ENCODE assay signal across 11 mouse cellular contexts in genomic region chr17:35514756-35515155, GRCm38 (mm10). TPM values are rescaled to one million over a fixed set of nuclear protein-coding genes. Genes with fewer than 3 reads are reported as not detected.
DNase-seq lines count a peak whose midpoint lies in the region; ATAC-seq lines count a peak whose summit lies in the region.
"Had no signal": no experiment of that assay in that cellular context is flagged by ENCODE, and none has a peak within 500 bp of the region (broad histone marks: within the 10 kb centered on the region; RNA-seq: fewer than 3 reads in every experiment).

No protein-coding gene starts in this region.

- intact Hi-C loops in gastrocnemius, postnatal 14 days (cut with DNase I; ENCODE audit: low total_unique reads) = no loop called here

- no peak for ATAC-seq in erythroblast, adult 5-6 weeks (replicated peaks; ENCODE audit: low FRiP score, poor library complexity, severe bottlenecking)
- ATAC-seq in midbrain, embryonic 11.5 days (ENCODE audit: low FRiP score) = no peak
- no peak for ATAC-seq in midbrain, embryonic 16.5 days
- ATAC-seq in limb, embryonic 15.5 days (ENCODE audit: insufficient number of reproducible peaks, low FRiP score, low TSS enrichment, low read depth) = no peak

- H3K27me3 ChIP-seq in erythroblast, embryonic 14.5 days (ENCODE audit: control insufficient read depth) = peaks cover 1% of the 10 kb centered on the region
- H3K27me3 ChIP-seq in midbrain, embryonic 11.5 days (ENCODE audit: control insufficient read depth, insufficient read depth, low read length) = no peaks in the 10 kb centered on the region
- H3K27me3 ChIP-seq in midbrain, embryonic 16.5 days (ENCODE audit: control insufficient read depth, insufficient read depth, low read depth, low read length) = no peaks in the 10 kb centered on the region
- H3K27me3 ChIP-seq in limb, embryonic 15.5 days = no peaks in the 10 kb centered on the region

- H3K27ac ChIP-seq in midbrain, embryonic 11.5 days (ENCODE audit: low read depth, low read length) = no peak overlapping the region
- H3K27ac ChIP-seq in midbrain, embryonic 16.5 days (ENCODE audit: low read length) = no peak overlapping the region
- H3K27ac ChIP-seq in limb, embryonic 15.5 days = no peak overlapping the region
- H3K27ac ChIP-seq: macrophage had no signal

- peak overlapping the region; percentile 78 for H3K4me2 ChIP-seq in midbrain, embryonic 11.5 days
- H3K4me2 ChIP-seq in midbrain, embryonic 16.5 days (ENCODE audit: low read length) = no peak overlapping the region
- H3K4me2 ChIP-seq in limb, embryonic 15.5 days = peak overlapping the region; percentile 85

- 52% methylated on average over 6 of the region's 6 CpGs for WGBS in midbrain, embryonic 11.5 days
- WGBS in midbrain, embryonic 16.5 days = 65% methylated on average over 6 of the region's 6 CpGs
- 44% methylated on average over 6 of the region's 6 CpGs for WGBS in limb, embryonic 15.5 days

- H3K4me1 ChIP-seq in erythroblast, embryonic 14.5 days (ENCODE audit: control insufficient read depth) = peaks cover 47% of the 10 kb centered on the region
- peaks cover 23% of the 10 kb centered on the region for H3K4me1 ChIP-seq in midbrain, embryonic 11.5 days (ENCODE audit: control insufficient read depth, insufficient read depth, low read length)
- H3K4me1 ChIP-seq in midbrain, embryonic 16.5 days (ENCODE audit: control insufficient read depth, insufficient read depth, low read length) = peaks cover 10% of the 10 kb centered on the region; the same call in 1 of the 2 replicates
- H3K4me1 ChIP-seq in limb, embryonic 15.5 days = peaks cover 38% of the 10 kb centered on the region

- H3K9me3 ChIP-seq in erythroblast, embryonic 14.5 days (ENCODE audit: control insufficient read depth, low read length) = no peaks in the 10 kb centered on the region
- no peaks in the 10 kb centered on the region for H3K9me3 ChIP-seq in midbrain, embryonic 11.5 days (ENCODE audit: control insufficient read depth, low read length)
- H3K9me3 ChIP-seq in midbrain, embryonic 16.5 days (replicated peaks; ENCODE audit: control insufficient read depth, low read length, poor library complexity, severe bottlenecking) = no peaks in the 10 kb centered on the region
- no peaks in the 10 kb centered on the region for H3K9me3 ChIP-seq in limb, embryonic 15.5 days

- peak overlapping the region; percentile 68 for H3K4me3 ChIP-seq in erythroblast, embryonic 14.5 days (replicated peaks)
- no peak overlapping the region for H3K4me3 ChIP-seq in midbrain, embryonic 11.5 days (ENCODE audit: low read depth, low read length)
- no peak overlapping the region for H3K4me3 ChIP-seq in midbrain, embryonic 16.5 days (ENCODE audit: low read depth, low read length)
- H3K4me3 ChIP-seq in limb, embryonic 15.5 days = peak overlapping the region; percentile 65

- peak; percentile 80 for DNase-seq in midbrain, embryonic 11.5 days (ENCODE audit: low spot score, missing footprints)
- DNase-seq in gastrocnemius, postnatal 25 days = no peak
- DNase-seq in gastrocnemius, postnatal 14 days = no peak
- no peak for DNase-seq in gastrocnemius, adult 8-10 months (ENCODE audit: low spot score in 2 of 2)
- DNase-seq: adrenal gland, adult 8-10 months; kidney, postnatal 36 days had no signal

- H3K36me3 ChIP-seq in erythroblast, embryonic 14.5 days (ENCODE audit: control insufficient read depth) = peaks cover 59% of the 10 kb centered on the region
- no peaks in the 10 kb centered on the region for H3K36me3 ChIP-seq in midbrain, embryonic 11.5 days (ENCODE audit: control insufficient read depth, insufficient read depth, low read length)
- H3K36me3 ChIP-seq in midbrain, embryonic 16.5 days (ENCODE audit: control insufficient read depth, insufficient read depth, low read length) = no peaks in the 10 kb centered on the region
- peaks cover 15% of the 10 kb centered on the region; the same call in 1 of the 2 replicates for H3K36me3 ChIP-seq in limb, embryonic 15.5 days

- H3K9ac ChIP-seq in midbrain, embryonic 11.5 days (ENCODE audit: low read length) = peak overlapping the region; percentile 45
- H3K9ac ChIP-seq in midbrain, embryonic 16.5 days (ENCODE audit: low read depth, low read length) = no peak overlapping the region
- 0 out of 2 replicates have a peak overlapping the region, but pooled peaks have one; percentile 26 for H3K9ac ChIP-seq in limb, embryonic 15.5 days

RNA-seq across cellular contexts. Expression of gene Tcf19, which starts 1.9 kb away (rescaled TPM):
- 29.1 and 33.5 TPM in 2 replicates for polyA plus RNA-seq in erythroblast, embryonic 14.5 days (2012)
- 18.4 and 30.3 TPM in 2 replicates for total RNA-seq in erythroblast, adult 5-6 weeks (2015; ENCODE audit: low replicate concordance)
- total RNA-seq in erythroblast, adult 5-6 weeks (2017; ENCODE audit: low replicate concordance) = 18.8 and 19.0 TPM in 2 replicates
- polyA plus RNA-seq in midbrain, embryonic 11.5 days (2014; fragmentation: Nextera tagmentation; extraction: Ambion mirVana) = 56.7 and 57.7 TPM in 2 replicates
- 8.5 and 9.4 TPM in 2 replicates for polyA plus RNA-seq in midbrain, embryonic 16.5 days (2015; fragmentation: Nextera tagmentation; extraction: Ambion mirVana)
- polyA plus RNA-seq in limb, embryonic 15.5 days (2015; fragmentation: Nextera tagmentation; extraction: Ambion mirVana) = 88.0 and 97.6 TPM in 2 replicates
- 1 to 10 TPM; 1.5 to 2.9 TPM for total RNA-seq in gastrocnemius, postnatal 25 days (2021)
- 1 to 10 TPM; 4.5 to 5.4 TPM for total RNA-seq in gastrocnemius, postnatal 14 days (2021)
- total RNA-seq in gastrocnemius, adult 8-10 months (2022) = under 1 TPM; 0.32 to 0.67 (median 0.51) TPM

RNA-seq across cellular contexts. Expression of gene Cchcr1, which starts 2.1 kb away (rescaled TPM):
- polyA plus RNA-seq in erythroblast, embryonic 14.5 days (2012) = 4.7 and 4.9 TPM in 2 replicates
- total RNA-seq in erythroblast, adult 5-6 weeks (2015; ENCODE audit: low replicate concordance) = 4.2 and 9.4 TPM in 2 replicates
- total RNA-seq in erythroblast, adult 5-6 weeks (2017; ENCODE audit: low replicate concordance) = 25.9 and 66.8 TPM in 2 replicates
- 8.9 and 10.8 TPM in 2 replicates for polyA plus RNA-seq in midbrain, embryonic 11.5 days (2014; fragmentation: Nextera tagmentation; extraction: Ambion mirVana)
- polyA plus RNA-seq in midbrain, embryonic 16.5 days (2015; fragmentation: Nextera tagmentation; extraction: Ambion mirVana) = 3.7 and 4.0 TPM in 2 replicates
- 18.0 and 18.1 TPM in 2 replicates for polyA plus RNA-seq in limb, embryonic 15.5 days (2015; fragmentation: Nextera tagmentation; extraction: Ambion mirVana)
- total RNA-seq in gastrocnemius, postnatal 25 days (2021) = 1 to 10 TPM; 2.5 to 2.7 TPM
- total RNA-seq in gastrocnemius, postnatal 14 days (2021) = 1 to 10 TPM; 2.6 to 3.3 TPM
- 1 to 10 TPM in 3 of 4 experiments, under 1 TPM in 1; 0.82 to 1.3 (median 1.1) TPM for total RNA-seq in gastrocnemius, adult 8-10 months (2022)

RNA-seq across cellular contexts. Expression of gene Pou5f1, which starts 8.9 kb away (rescaled TPM):
- polyA plus RNA-seq in erythroblast, embryonic 14.5 days (2012) = 0.05 TPM in 1 of 2 replicates, not detected in the other
- 1.0 TPM in 1 of 2 replicates, not detected in the other for total RNA-seq in erythroblast, adult 5-6 weeks (2015; ENCODE audit: low replicate concordance)
- total RNA-seq in erythroblast, adult 5-6 weeks (2017; ENCODE audit: low replicate concordance) = not detected in 2 replicates
- not detected in 2 replicates for polyA plus RNA-seq in midbrain, embryonic 11.5 days (2014; fragmentation: Nextera tagmentation; extraction: Ambion mirVana)
- 0.37 TPM in 1 of 2 replicates, not detected in the other for polyA plus RNA-seq in midbrain, embryonic 16.5 days (2015; fragmentation: Nextera tagmentation; extraction: Ambion mirVana)
- not detected in 2 replicates for polyA plus RNA-seq in limb, embryonic 15.5 days (2015; fragmentation: Nextera tagmentation; extraction: Ambion mirVana)
- total RNA-seq in gastrocnemius, postnatal 25 days (2021) = under 1 TPM in 1 of 2 experiments, not detected in 1; 0.27 TPM
- total RNA-seq in gastrocnemius, postnatal 14 days (2021) = not detected
- not detected for total RNA-seq in gastrocnemius, adult 8-10 months (2022)
- polyA plus RNA-seq: macrophage had no signal

RNA-seq across cellular contexts. Expression of gene Psors1c2, which starts 18.2 kb away (rescaled TPM):
- polyA plus RNA-seq in erythroblast, embryonic 14.5 days (2012) = 0.40 and 0.51 TPM in 2 replicates
- total RNA-seq in erythroblast, adult 5-6 weeks (2015; ENCODE audit: low replicate concordance) = 1.3 TPM in 1 of 2 replicates, not detected in the other
- not detected in 2 replicates for total RNA-seq in erythroblast, adult 5-6 weeks (2017; ENCODE audit: low replicate concordance)
- 0.22 and 0.46 TPM in 2 replicates for polyA plus RNA-seq in midbrain, embryonic 11.5 days (2014; fragmentation: Nextera tagmentation; extraction: Ambion mirVana)
- polyA plus RNA-seq in midbrain, embryonic 16.5 days (2015; fragmentation: Nextera tagmentation; extraction: Ambion mirVana) = 0.60 and 0.68 TPM in 2 replicates
- 1.3 and 1.8 TPM in 2 replicates for polyA plus RNA-seq in limb, embryonic 15.5 days (2015; fragmentation: Nextera tagmentation; extraction: Ambion mirVana)
- not detected for total RNA-seq in gastrocnemius, postnatal 25 days (2021)
- not detected for total RNA-seq in gastrocnemius, postnatal 14 days (2021)
- total RNA-seq in gastrocnemius, adult 8-10 months (2022) = not detected
- total RNA-seq: adrenal gland, adult 8-10 months had no signal
- polyA plus RNA-seq: macrophage had no signal

RNA-seq across cellular contexts. Expression of gene Cdsn, which starts 37.2 kb away (rescaled TPM):
- polyA plus RNA-seq in erythroblast, embryonic 14.5 days (2012) = 0.02 TPM in 1 of 2 replicates, not detected in the other
- total RNA-seq in erythroblast, adult 5-6 weeks (2015; ENCODE audit: low replicate concordance) = not detected in 2 replicates
- not detected in 2 replicates for total RNA-seq in erythroblast, adult 5-6 weeks (2017; ENCODE audit: low replicate concordance)
- 0.08 TPM in 1 of 2 replicates, not detected in the other for polyA plus RNA-seq in midbrain, embryonic 11.5 days (2014; fragmentation: Nextera tagmentation; extraction: Ambion mirVana)
- polyA plus RNA-seq in midbrain, embryonic 16.5 days (2015; fragmentation: Nextera tagmentation; extraction: Ambion mirVana) = 0.07 and 0.09 TPM in 2 replicates
- 2.0 and 4.8 TPM in 2 replicates for polyA plus RNA-seq in limb, embryonic 15.5 days (2015; fragmentation: Nextera tagmentation; extraction: Ambion mirVana)
- total RNA-seq in gastrocnemius, postnatal 25 days (2021) = under 1 TPM in 1 of 2 experiments, not detected in 1; 0.91 TPM
- under 1 TPM; 0.09 to 0.29 TPM for total RNA-seq in gastrocnemius, postnatal 14 days (2021)
- 1 to 10 TPM in 1 of 4 experiments, under 1 TPM in 1, not detected in 2; 0.29 to 1.1 TPM for total RNA-seq in gastrocnemius, adult 8-10 months (2022)
- polyA plus RNA-seq: macrophage had no signal

Comparison
In these comparisons a context has a peak if more than half of its experiments do, and no peak if none do; other contexts are left out.
1. H3K4me3 ChIP-seq: peak in erythroblast, embryonic 14.5 days (single experiment) and limb, embryonic 15.5 days (single experiment); none in midbrain, embryonic 11.5 days (single experiment) and midbrain, embryonic 16.5 days (single experiment).